Mouse (Mus musculus): ENCODE measurements around the gene Kcnh3. TPM values are rescaled to one million over a fixed set of nuclear protein-coding genes. Genes with fewer than 3 reads are reported as not detected.

The Kcnh3 gene
- polyA plus RNA-seq (2016; fragmentation: Nextera tagmentation; extraction: Ambion mirVana): 0.10 TPM in 1 of 2 replicates, not detected in the other

GRCm38 (mm10) chr15:99224208-99224911 lies at the start of gene Kcnh3:
Gene Kcnh3, plus strand, starts transcription at chr15:99224861.
- ATAC-seq: 0 out of 2 replicates have a peak, but pooled peaks have one; percentile 40
- Histone ChIP-seq H3K27ac (no peak within 1 kb of the TSS), H3K36me3 (no peaks in the 10 kb centered on the region), H3K9me3 (replicated peaks) (no peaks in the 10 kb centered on the region), H3K27me3 (replicated peaks) (peaks cover 100% of the 10 kb centered on the region), H3K4me1 (peaks cover 21% of the 10 kb centered on the region), H3K9ac (no peak within 1 kb of the TSS), H3K4me2 (peak within 1 kb of the TSS; percentile 73), H3K4me3 (peak within 1 kb of the TSS; percentile 52)
- WGBS (ENCODE audit: insufficient replicate concordance): 2% methylated on average over 48 of the region's 66 CpGs

- no peak for ATAC-seq
- no peak overlapping the region for H3K4me3 ChIP-seq
- no peaks in the 10 kb centered on the region for H3K9me3 ChIP-seq (replicated peaks)
- H3K9ac ChIP-seq: no peak overlapping the region
- WGBS (ENCODE audit: insufficient replicate concordance): 72% methylated on average over 1 of the region's 2 CpGs
- H3K4me2 ChIP-seq: no peak overlapping the region
- no peaks in the 10 kb centered on the region for H3K27me3 ChIP-seq (replicated peaks)
- peaks cover 10% of the 10 kb centered on the region for H3K4me1 ChIP-seq
- peaks cover 53% of the 10 kb centered on the region for H3K36me3 ChIP-seq
- H3K27ac ChIP-seq: no peak overlapping the region
Observed at GRCm38 (mm10) chr15:99179639-99180038, 45.0 kb upstream of the Kcnh3 start.

GRCm38 (mm10) chr15:99184217-99184914 lies 40.3 kb upstream of the Kcnh3 start:
- Histone ChIP-seq H3K27me3 (replicated peaks) (no peaks in the 10 kb centered on the region), H3K36me3 (peaks cover 71% of the 10 kb centered on the region), H3K9me3 (replicated peaks) (no peaks in the 10 kb centered on the region), H3K4me2 (peak overlapping the region; percentile 9), H3K9ac (no peak overlapping the region), H3K4me1 (peaks cover 17% of the 10 kb centered on the region), H3K4me3 (no peak overlapping the region), H3K27ac (peak overlapping the region; percentile 20; the same call in 1 of the 2 replicates)
- 65% methylated on average over 9 of the region's 9 CpGs for WGBS (ENCODE audit: insufficient replicate concordance)
- peak; percentile 86 for ATAC-seq

- peaks cover 43% of the 10 kb centered on the region for H3K36me3 ChIP-seq
- ATAC-seq: no peak
- no peak overlapping the region for H3K9ac ChIP-seq
- WGBS (ENCODE audit: insufficient replicate concordance): 73% methylated on average over 10 of the region's 10 CpGs
- no peaks in the 10 kb centered on the region for H3K4me1 ChIP-seq
- no peaks in the 10 kb centered on the region for H3K9me3 ChIP-seq (replicated peaks)
- no peaks in the 10 kb centered on the region for H3K27me3 ChIP-seq (replicated peaks)
- H3K4me2 ChIP-seq: no peak overlapping the region
- H3K27ac ChIP-seq: no peak overlapping the region
- no peak overlapping the region for H3K4me3 ChIP-seq
Observed at GRCm38 (mm10) chr15:99194358-99194757, 30.3 kb upstream of the Kcnh3 start.

- ATAC-seq: no peak
- no peaks in the 10 kb centered on the region for H3K9me3 ChIP-seq (replicated peaks)
Observed at GRCm38 (mm10) chr15:99195043-99195442, 29.6 kb upstream of the Kcnh3 start.

GRCm38 (mm10) chr15:99198761-99199160 lies 25.9 kb upstream of the Kcnh3 start:
- Histone ChIP-seq H3K36me3 (peaks cover 30% of the 10 kb centered on the region), H3K9ac (no peak overlapping the region), H3K4me3 (no peak overlapping the region), H3K27ac (no peak overlapping the region), H3K4me1 (no peaks in the 10 kb centered on the region), H3K9me3 (replicated peaks) (no peaks in the 10 kb centered on the region), H3K4me2 (no peak overlapping the region), H3K27me3 (replicated peaks) (no peaks in the 10 kb centered on the region)
- ATAC-seq: no peak

More at GRCm38 (mm10) chr15:99195043-99195442, 29.6 kb upstream of the Kcnh3 start:
- no peak overlapping the region for H3K4me2 ChIP-seq
- H3K4me3 ChIP-seq: no peak overlapping the region
- no peaks in the 10 kb centered on the region for H3K4me1 ChIP-seq
- no peaks in the 10 kb centered on the region for H3K27me3 ChIP-seq (replicated peaks)
- no peak overlapping the region for H3K9ac ChIP-seq
- H3K36me3 ChIP-seq: peaks cover 40% of the 10 kb centered on the region
- no peak overlapping the region for H3K27ac ChIP-seq
- WGBS (ENCODE audit: insufficient replicate concordance): 83% methylated on average over 6 of the region's 6 CpGs

- ATAC-seq: no peak
- Histone ChIP-seq H3K4me3 (no peak overlapping the region), H3K9ac (no peak overlapping the region), H3K4me2 (no peak overlapping the region), H3K4me1 (no peaks in the 10 kb centered on the region), H3K9me3 (replicated peaks) (no peaks in the 10 kb centered on the region), H3K36me3 (peaks cover 49% of the 10 kb centered on the region), H3K27ac (no peak overlapping the region), H3K27me3 (replicated peaks) (no peaks in the 10 kb centered on the region)
- WGBS (ENCODE audit: insufficient replicate concordance): 76% methylated on average over 8 of the region's 8 CpGs
Observed at GRCm38 (mm10) chr15:99205959-99206358, 18.7 kb upstream of the Kcnh3 start.

- Histone ChIP-seq H3K9ac (no peak overlapping the region), H3K27me3 (replicated peaks) (no peaks in the 10 kb centered on the region), H3K9me3 (replicated peaks) (peaks cover 5% of the 10 kb centered on the region; the same call in 1 of the 2 replicates), H3K4me1 (peaks cover 16% of the 10 kb centered on the region), H3K4me2 (no peak overlapping the region), H3K27ac (no peak overlapping the region), H3K36me3 (peaks cover 55% of the 10 kb centered on the region), H3K4me3 (no peak overlapping the region)
- no peak for ATAC-seq
- WGBS (ENCODE audit: insufficient replicate concordance): 83% methylated on average over 10 of the region's 10 CpGs
Observed at GRCm38 (mm10) chr15:99213183-99213582, 11.5 kb upstream of the Kcnh3 start.

- Histone ChIP-seq H3K27me3 (replicated peaks) (peaks cover 13% of the 10 kb centered on the region), H3K9ac (no peak overlapping the region), H3K4me2 (no peak overlapping the region), H3K36me3 (peaks cover 39% of the 10 kb centered on the region), H3K4me3 (no peak overlapping the region), H3K9me3 (replicated peaks) (peaks cover 5% of the 10 kb centered on the region; the same call in 1 of the 2 replicates), H3K27ac (no peak overlapping the region), H3K4me1 (peaks cover 20% of the 10 kb centered on the region)
- no peak for ATAC-seq
- WGBS (ENCODE audit: insufficient replicate concordance): 83% methylated on average over 2 of the region's 2 CpGs
Observed at GRCm38 (mm10) chr15:99214941-99215340, 9.7 kb upstream of the Kcnh3 start.

GRCm38 (mm10) chr15:99215741-99216463 lies 8.8 kb upstream of the Kcnh3 start:
- ATAC-seq: 0 out of 2 replicates have a peak, but pooled peaks have one; percentile 16
- Histone ChIP-seq H3K27ac (peak overlapping the region; percentile 50), H3K9me3 (replicated peaks) (peaks cover 5% of the 10 kb centered on the region; the same call in 1 of the 2 replicates)

GRCm38 (mm10) chr15:99217630-99218029 lies 7.0 kb upstream of the Kcnh3 start:
- WGBS (ENCODE audit: insufficient replicate concordance): 70% methylated on average over 4 of the region's 4 CpGs
- Histone ChIP-seq H3K27me3 (replicated peaks) (peaks cover 40% of the 10 kb centered on the region), H3K4me2 (no peak overlapping the region), H3K36me3 (peaks cover 15% of the 10 kb centered on the region), H3K9me3 (replicated peaks) (peaks cover 5% of the 10 kb centered on the region; the same call in 1 of the 2 replicates), H3K9ac (no peak overlapping the region), H3K4me3 (no peak overlapping the region), H3K27ac (no peak overlapping the region), H3K4me1 (peaks cover 24% of the 10 kb centered on the region)
- peak; percentile 74 for ATAC-seq

More at GRCm38 (mm10) chr15:99215741-99216463, 8.8 kb upstream of the Kcnh3 start:
- peaks cover 20% of the 10 kb centered on the region for H3K4me1 ChIP-seq
- no peak overlapping the region for H3K4me3 ChIP-seq
- peaks cover 23% of the 10 kb centered on the region for H3K27me3 ChIP-seq (replicated peaks)
- H3K9ac ChIP-seq: no peak overlapping the region
- WGBS (ENCODE audit: insufficient replicate concordance): 69% methylated on average over 11 of the region's 11 CpGs
- H3K4me2 ChIP-seq: no peak overlapping the region
- H3K36me3 ChIP-seq: peaks cover 31% of the 10 kb centered on the region

Data from liver, embryonic 12.5 days (tissue).